Mouse (Mus musculus): ENCODE measurements around the gene Flt3.

DNA sequence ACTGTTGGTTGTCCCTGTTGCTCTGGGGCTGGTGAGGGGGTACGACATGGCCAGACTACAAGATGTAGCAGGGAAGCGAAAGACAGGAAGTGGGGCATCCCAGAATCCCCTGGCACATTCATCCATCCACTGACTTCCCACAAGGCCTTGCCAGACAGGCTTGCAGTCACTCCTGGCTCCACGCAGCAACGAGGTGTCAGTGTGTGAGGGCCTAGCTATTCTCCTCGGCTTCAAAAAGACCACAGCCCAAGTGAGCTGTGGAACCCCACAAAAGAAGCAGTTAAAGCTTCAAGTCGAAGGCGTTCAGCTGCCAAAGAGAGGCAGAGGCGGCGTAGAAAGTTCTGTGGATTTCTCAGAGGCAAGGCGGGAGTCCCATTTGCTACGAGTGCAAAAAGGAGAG, 41.8 kb downstream of the Flt3 start:
- TF ChIP-seq CTCF (IDR thresholded peaks at IDR 0.05; ENCODE audit: extremely low read depth, insufficient read depth, low read length) (no peak), POLR2A (IDR thresholded peaks at IDR 0.05; ENCODE audit: extremely low read depth, insufficient read depth, low read length) (no peak)

All from cortical plate, adult 2 months (tissue).